Mouse (Mus musculus) cortical plate, adult 2 months (tissue): ENCODE measurements around the gene Dxo. TPM values are rescaled to one million over a fixed set of nuclear protein-coding genes. Genes with fewer than 3 reads are reported as not detected.
"Not testable (repeated sequence)": the region's sequence is repeated elsewhere in the genome, so short reads cannot be mapped to it uniquely, and the experiment has no call there.

Experiments
- H3K27ac ChIP-seq: fragments of 200-500 bp; 2 replicates; pipeline ENCODE4 v1.5.1; 2012; ENCODE audit warnings: low read length, control low read depth, inconsistent platforms; ENCODE audit not compliant: insufficient read depth
- H3K4me1 ChIP-seq: fragments of 200-500 bp; 2 replicates; pipeline ENCODE4 v1.6.1; 2011; ENCODE audit warnings: low read length; ENCODE audit not compliant: control insufficient read depth, insufficient read depth
- H3K4me3 ChIP-seq: fragments of 200-500 bp; 2 replicates; pipeline ENCODE4 v1.5.1; 2011; ENCODE audit warnings: mild to moderate bottlenecking, low read length, control low read depth; ENCODE audit not compliant: insufficient read depth
- CTCF ChIP-seq: fragments of 200-500 bp; IDR thresholded peaks from 2 replicates; pipeline ENCODE4 v1.5.1; 2011; ENCODE audit warnings: mild to moderate bottlenecking, control low read depth, low read length; ENCODE audit not compliant: insufficient read depth; ENCODE audit errors: extremely low read depth
- POLR2A ChIP-seq: fragments of 200-500 bp; IDR thresholded peaks from 2 replicates; pipeline ENCODE4 v1.6.1; 2011; ENCODE audit warnings: mild to moderate bottlenecking, low read length, control low read depth; ENCODE audit not compliant: insufficient read depth; ENCODE audit errors: extremely low read depth
- polyA plus RNA-seq: library from polyadenylated mRNA; depleted of rRNA; stranded (reverse); fragments of >200 nt; gene quantifications from 2 replicates; pipeline ENCODE4 v1.2.3, GENCODE M21; 2012

Dxo gene
- polyA plus RNA-seq, 1 experiment = 55.5 TPM

- H3K4me1 ChIP-seq = no peaks in the 10 kb centered on the region
- H3K27ac ChIP-seq = no peak overlapping the region
- no peak overlapping the region for H3K4me3 ChIP-seq
- peak; percentile 23; the same call in 1 of the 2 replicates for TF ChIP-seq CTCF
- no peak for TF ChIP-seq POLR2A
These were observed 31.8 kb upstream of the Dxo start for GRCm38 (mm10) chr17:34804871-34805562.

- Histone ChIP-seq H3K4me1 (no peaks in the 10 kb centered on the region), H3K4me3 (no peak overlapping the region), H3K27ac (no peak overlapping the region)
- no peak for TF ChIP-seq CTCF
- TF ChIP-seq POLR2A = no peak
These were observed 29.6 kb upstream of the Dxo start for GRCm38 (mm10) chr17:34807176-34807575.

DNA sequence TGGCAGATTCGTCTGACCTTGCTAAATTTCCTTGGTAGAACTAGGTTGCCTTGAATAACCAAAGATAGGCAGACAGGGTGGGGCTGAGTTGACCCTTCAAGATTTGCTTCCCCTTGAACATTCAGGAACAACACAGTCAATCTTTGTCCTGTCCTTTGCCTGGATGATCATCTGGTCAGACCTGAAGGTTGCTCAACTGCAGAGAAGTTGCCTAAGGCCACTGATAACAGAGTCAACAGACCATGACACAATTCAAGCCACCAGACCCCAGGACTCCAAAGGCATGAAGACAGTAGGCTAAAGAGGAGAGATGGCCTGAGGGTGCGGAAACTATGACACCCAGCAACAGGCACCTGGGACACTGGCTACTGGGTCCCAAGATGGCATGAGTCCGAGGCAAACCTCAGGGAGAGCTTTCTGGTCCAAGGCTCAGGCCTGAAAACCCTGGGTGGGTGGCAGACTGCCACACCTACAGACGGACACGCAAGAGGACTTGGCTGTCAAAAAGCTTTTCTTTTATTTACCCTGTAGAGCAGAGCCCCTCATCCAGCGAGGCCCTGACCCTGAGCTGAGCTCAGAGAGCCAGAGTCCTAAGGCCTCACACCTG, 28.1 kb upstream of the Dxo start:
- Histone ChIP-seq H3K4me3 (no peak overlapping the region), H3K4me1 (no peaks in the 10 kb centered on the region), H3K27ac (no peak overlapping the region)
- TF ChIP-seq CTCF = no peak
- no peak for TF ChIP-seq POLR2A

DNA sequence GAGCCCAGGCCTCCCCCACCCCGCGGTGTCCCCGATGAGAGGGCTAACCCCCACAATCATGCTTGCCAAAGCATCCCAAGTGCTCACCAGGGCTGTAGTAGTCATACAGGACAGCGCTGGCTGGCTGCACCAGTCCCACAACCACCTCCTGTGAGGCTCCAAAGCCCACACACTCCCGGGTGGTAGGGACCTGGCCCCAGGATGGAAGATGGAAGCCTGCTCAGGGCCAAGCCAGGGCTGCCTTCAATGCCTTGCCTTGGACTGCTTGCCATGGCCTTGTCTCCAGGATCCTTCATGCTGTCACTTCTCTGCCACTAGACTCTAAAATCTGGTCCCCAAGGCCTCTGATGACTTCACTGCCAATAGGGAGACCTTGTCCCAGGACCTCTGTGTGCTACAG, 26.4 kb upstream of the Dxo start:
- H3K27ac ChIP-seq, H3K4me3 ChIP-seq, H3K4me1 ChIP-seq: not testable (repeated sequence)

DNA sequence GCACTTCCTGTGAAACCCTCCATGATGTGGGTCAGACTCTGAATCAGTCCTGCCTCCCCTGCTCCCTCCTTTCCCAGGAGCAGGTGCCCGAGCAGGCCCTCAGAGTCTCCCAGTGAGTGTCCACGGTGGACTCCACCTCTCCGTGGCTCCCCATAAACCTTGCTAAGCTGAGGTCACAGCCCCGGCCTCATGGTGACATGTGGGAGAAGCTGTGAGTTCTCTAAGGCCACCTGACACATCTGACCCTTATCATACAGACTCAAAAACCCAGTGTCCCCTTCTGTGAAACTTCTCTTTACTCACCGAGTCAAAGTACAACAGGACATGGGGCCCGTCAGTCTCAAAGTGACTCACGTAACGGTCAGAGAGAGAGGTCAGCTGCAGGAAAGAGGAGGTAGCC, 26.0 kb upstream of the Dxo start:
- not testable (repeated sequence) for H3K4me1 ChIP-seq, H3K27ac ChIP-seq, H3K4me3 ChIP-seq

DNA sequence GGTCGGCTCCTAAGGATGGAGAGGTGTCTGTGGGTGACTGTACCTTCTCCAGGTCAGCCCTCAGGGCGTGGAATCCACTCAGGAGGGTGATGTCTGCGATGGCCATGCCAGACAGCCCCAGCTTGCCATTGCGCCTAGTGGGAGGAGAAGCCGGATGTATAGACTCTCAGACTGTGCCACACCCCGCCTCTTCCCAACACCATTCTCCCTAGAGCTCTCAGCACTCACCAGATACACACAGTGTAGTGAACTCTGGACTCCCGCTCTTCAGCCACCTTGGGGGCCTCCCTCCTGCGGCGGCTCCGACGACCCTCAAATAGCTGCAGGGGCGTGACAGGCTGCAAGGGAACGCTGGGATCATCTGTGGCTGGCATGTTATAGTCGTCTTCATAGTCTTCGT, 25.5 kb upstream of the Dxo start:
- H3K27ac ChIP-seq = no peak overlapping the region
- TF ChIP-seq POLR2A (no peak), CTCF (no peak)
- H3K4me1 ChIP-seq = no peaks in the 10 kb centered on the region
- H3K4me3 ChIP-seq = no peak overlapping the region

GRCm38 (mm10) chr17:34813747-34814146, 23.1 kb upstream of the Dxo start:
- not testable (repeated sequence) for H3K4me3 ChIP-seq, H3K27ac ChIP-seq, H3K4me1 ChIP-seq
- peak; percentile 48 for TF ChIP-seq CTCF

DNA sequence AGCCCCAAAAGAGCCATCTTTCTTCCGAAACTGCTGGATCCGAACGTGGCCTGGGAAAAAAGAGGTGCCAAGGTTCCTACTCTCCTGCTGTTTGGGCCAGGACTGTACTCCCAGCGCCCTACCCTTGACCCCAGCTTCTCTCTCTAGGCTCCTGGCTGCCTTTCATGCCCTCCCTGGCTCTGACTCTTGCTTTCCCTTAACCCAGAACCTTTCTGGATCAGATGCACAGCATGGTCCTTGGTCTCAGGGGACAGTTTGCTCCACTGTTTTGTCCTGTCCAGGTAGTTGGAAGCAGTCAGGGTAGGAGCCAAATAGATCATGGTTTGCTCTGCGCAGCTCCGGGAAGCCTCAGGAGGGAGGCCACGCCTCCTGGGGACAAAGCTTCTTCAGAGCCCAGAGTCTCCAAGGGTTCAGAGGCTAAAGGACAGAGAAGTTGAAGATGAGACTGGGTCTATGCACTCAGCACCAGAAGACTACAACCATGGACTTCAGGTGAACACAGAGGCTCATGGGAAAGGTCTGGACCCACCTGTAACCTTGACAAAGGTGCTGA, 21.9 kb upstream of the Dxo start:
- H3K4me1 ChIP-seq = no peaks in the 10 kb centered on the region
- TF ChIP-seq CTCF (no peak), POLR2A (no peak)
- H3K27ac ChIP-seq = no peak overlapping the region
- H3K4me3 ChIP-seq = no peak overlapping the region

GRCm38 (mm10) chr17:34830776-34831175, 6.0 kb upstream of the Dxo start:
- H3K4me3 ChIP-seq, H3K27ac ChIP-seq, H3K4me1 ChIP-seq: not testable (repeated sequence)

GRCm38 (mm10) chr17:34836155-34836855, 514 bp upstream of the Dxo start:
- peaks cover 2% of the 10 kb centered on the region; the same call in 1 of the 2 replicates for H3K4me1 ChIP-seq
- H3K27ac ChIP-seq = peak overlapping the region; percentile 48; the same call in 1 of the 2 replicates
- peak overlapping the region; percentile 97 for H3K4me3 ChIP-seq

More at GRCm38 (mm10) chr17:34836155-34836855, 514 bp upstream of the Dxo start:
- TF ChIP-seq POLR2A (no peak; the same call in 1 of the 2 replicates), CTCF (no peak)
